Mouse (Mus musculus): Measurements from ENCODE around the gene Lrp10. TPM values are rescaled to one million over a fixed set of nuclear protein-coding genes. Genes with fewer than 3 reads are reported as not detected.
A peak's percentile ranks its signal among the peaks of the same experiment; 100 is the strongest.

The Lrp10 gene
- polyA plus RNA-seq, 1 experiment from 2014 or later: 20.9 TPM

- peak overlapping the region; percentile 97 for H3K27ac ChIP-seq (ENCODE audit: low read depth)
- DNase-seq (peak; percentile 81), ATAC-seq (peak; percentile 77)
- H3K9me3 ChIP-seq (ENCODE audit: low read length): no peaks in the 10 kb centered on the region
- H3K36me3 ChIP-seq (replicated peaks; ENCODE audit: insufficient read depth, low read length): peaks cover 35% of the 10 kb centered on the region
- no peak; the same call in 1 of the 2 replicates for TF ChIP-seq EP300 (IDR thresholded peaks at IDR 0.05; ENCODE audit: low read depth)
- peak; percentile 83 for TF ChIP-seq CTCF (IDR thresholded peaks at IDR 0.05; ENCODE audit: low read depth)
- WGBS (ENCODE audit: insufficient replicate concordance): 1% methylated on average over 52 of the region's 57 CpGs
- H3K4me3 ChIP-seq (ENCODE audit: low read depth, low read length): peak overlapping the region; percentile 96
- peak overlapping the region; percentile 96 for H3K9ac ChIP-seq (replicated peaks)
- H3K4me1 ChIP-seq (ENCODE audit: insufficient read depth): peaks cover 20% of the 10 kb centered on the region
- peak overlapping the region; percentile 94 for H3K4me2 ChIP-seq (ENCODE audit: low read depth, low read length)
- no peaks in the 10 kb centered on the region for H3K27me3 ChIP-seq (ENCODE audit: insufficient read depth, low read length)
These were observed 512 bp downstream of the Lrp10 start for GRCm38 (mm10) chr14:54464293-54465005.

- H3K4me2 ChIP-seq (ENCODE audit: low read depth, low read length): no peak overlapping the region
- H3K4me3 ChIP-seq (ENCODE audit: low read depth, low read length): no peak overlapping the region
- H3K9me3 ChIP-seq (ENCODE audit: low read length): no peaks in the 10 kb centered on the region
- H3K4me1 ChIP-seq (ENCODE audit: insufficient read depth): peaks cover 9% of the 10 kb centered on the region
- ATAC-seq (no peak), DNase-seq (no peak)
- no peak overlapping the region for H3K27ac ChIP-seq (ENCODE audit: low read depth)
- H3K36me3 ChIP-seq (replicated peaks; ENCODE audit: insufficient read depth, low read length): peaks cover 40% of the 10 kb centered on the region
- 83% methylated on average over 2 of the region's 2 CpGs for WGBS (ENCODE audit: insufficient replicate concordance)
- 0 out of 2 replicates have a peak, but pooled peaks have one; percentile 4 for TF ChIP-seq EP300 (IDR thresholded peaks at IDR 0.05; ENCODE audit: low read depth)
- no peak for TF ChIP-seq CTCF (IDR thresholded peaks at IDR 0.05; ENCODE audit: low read depth)
- peaks cover 8% of the 10 kb centered on the region for H3K27me3 ChIP-seq (ENCODE audit: insufficient read depth, low read length)
- H3K9ac ChIP-seq (replicated peaks): no peak overlapping the region; the same call in 1 of the 2 replicates
These were observed 7.5 kb downstream of the Lrp10 start for GRCm38 (mm10) chr14:54471467-54471866.

GRCm38 (mm10) chr14:54472671-54473070 lies 8.7 kb downstream of the Lrp10 start:
- peaks cover 30% of the 10 kb centered on the region for H3K36me3 ChIP-seq (replicated peaks; ENCODE audit: insufficient read depth, low read length)
- H3K9ac ChIP-seq (replicated peaks): no peak overlapping the region
- DNase-seq (no peak), ATAC-seq (no peak)
- no peaks in the 10 kb centered on the region for H3K9me3 ChIP-seq (ENCODE audit: low read length)
- TF ChIP-seq CTCF (IDR thresholded peaks at IDR 0.05; ENCODE audit: low read depth) (no peak), EP300 (IDR thresholded peaks at IDR 0.05; ENCODE audit: low read depth) (no peak)
- no peak overlapping the region for H3K27ac ChIP-seq (ENCODE audit: low read depth)
- peaks cover 17% of the 10 kb centered on the region for H3K4me1 ChIP-seq (ENCODE audit: insufficient read depth)
- WGBS (ENCODE audit: insufficient replicate concordance): 75% methylated on average over 5 of the region's 5 CpGs
- peaks cover 16% of the 10 kb centered on the region for H3K27me3 ChIP-seq (ENCODE audit: insufficient read depth, low read length)
- no peak overlapping the region for H3K4me2 ChIP-seq (ENCODE audit: low read depth, low read length)
- no peak overlapping the region for H3K4me3 ChIP-seq (ENCODE audit: low read depth, low read length)

GRCm38 (mm10) chr14:54474744-54475143 lies 10.8 kb downstream of the Lrp10 start:
- Histone ChIP-seq H3K9ac (replicated peaks) (no peak overlapping the region), H3K9me3 (ENCODE audit: low read length) (no peaks in the 10 kb centered on the region), H3K27me3 (ENCODE audit: insufficient read depth, low read length) (peaks cover 26% of the 10 kb centered on the region), H3K27ac (ENCODE audit: low read depth) (no peak overlapping the region), H3K36me3 (replicated peaks; ENCODE audit: insufficient read depth, low read length) (peaks cover 9% of the 10 kb centered on the region), H3K4me1 (ENCODE audit: insufficient read depth) (peaks cover 24% of the 10 kb centered on the region), H3K4me2 (ENCODE audit: low read depth, low read length) (no peak overlapping the region), H3K4me3 (ENCODE audit: low read depth, low read length) (no peak overlapping the region)
- TF ChIP-seq CTCF (IDR thresholded peaks at IDR 0.05; ENCODE audit: low read depth) (no peak), EP300 (IDR thresholded peaks at IDR 0.05; ENCODE audit: low read depth) (no peak)
- ATAC-seq (no peak), DNase-seq (no peak)
- 66% methylated on average over 5 of the region's 5 CpGs for WGBS (ENCODE audit: insufficient replicate concordance)

GRCm38 (mm10) chr14:54475941-54476844 lies 12.3 kb downstream of the Lrp10 start, which contains the start of gene Rem2:
Gene Rem2, plus strand, starts transcription at chr14:54476100.
- Histone ChIP-seq H3K27me3 (ENCODE audit: insufficient read depth, low read length) (peaks cover 31% of the 10 kb centered on the region), H3K4me3 (ENCODE audit: low read depth, low read length) (peak within 1 kb of the TSS; percentile 39), H3K36me3 (replicated peaks; ENCODE audit: insufficient read depth, low read length) (no peaks in the 10 kb centered on the region), H3K27ac (ENCODE audit: low read depth) (no peak within 1 kb of the TSS), H3K4me1 (ENCODE audit: insufficient read depth) (peaks cover 24% of the 10 kb centered on the region), H3K4me2 (ENCODE audit: low read depth, low read length) (peak within 1 kb of the TSS; percentile 77), H3K9me3 (ENCODE audit: low read length) (no peaks in the 10 kb centered on the region), H3K9ac (replicated peaks) (peak within 1 kb of the TSS; percentile 51)
- WGBS (ENCODE audit: insufficient replicate concordance): 5% methylated on average over 23 of the region's 23 CpGs
- TF ChIP-seq CTCF (IDR thresholded peaks at IDR 0.05; ENCODE audit: low read depth): no peak
- no peak for TF ChIP-seq EP300 (IDR thresholded peaks at IDR 0.05; ENCODE audit: low read depth)
- peak; percentile 51 for ATAC-seq
- DNase-seq: peak; percentile 48

All from liver, postnatal 0 days (tissue).